Mouse (Mus musculus) forebrain, embryonic 14.5 days (tissue): ENCODE measurements around the gene Gm49388. TPM values are rescaled to one million over a fixed set of nuclear protein-coding genes. Genes with fewer than 3 reads are reported as not detected.

Experiments
- ATAC-seq: fragments of 200-750 bp; cut with Nextera tagmentation; 2 replicates; pipeline ENCODE4 v1.8.0; 2017; ENCODE audit warnings: mild to moderate bottlenecking, moderate library complexity
- DNase-seq: peaks from one replicate; pipeline ENCODE4 v3.0.0-alpha.2; 2015; ENCODE audit warnings: low spot score
- H3K27ac ChIP-seq: fragments of 300-500 bp; sonication (generic); 2 replicates; pipeline ENCODE4 v1.5.1; 2014; ENCODE audit warnings: low read depth, mild to moderate bottlenecking, control low read depth, low read length, moderate library complexity
- H3K27me3 ChIP-seq: fragments of 300-500 bp; sonication (generic); replicated peaks from 2 replicates; pipeline ENCODE4 v1.6.1; 2014; ENCODE audit warnings: low read length, control low read depth, mixed read lengths; ENCODE audit not compliant: control insufficient read depth, insufficient read depth
- H3K36me3 ChIP-seq: fragments of 300-500 bp; sonication (generic); 2 replicates; pipeline ENCODE4 v1.6.1; 2014; ENCODE audit warnings: low read length, control low read depth; ENCODE audit not compliant: control insufficient read depth, insufficient read depth
- H3K4me1 ChIP-seq: fragments of 300-500 bp; sonication (generic); 2 replicates; pipeline ENCODE4 v1.6.1; 2014; ENCODE audit warnings: antibody characterized with exemption, low read length, control low read depth; ENCODE audit not compliant: control insufficient read depth, insufficient read depth
- H3K4me2 ChIP-seq: fragments of 300-500 bp; sonication (generic); 2 replicates; pipeline ENCODE4 v1.6.1; 2014; ENCODE audit warnings: mild to moderate bottlenecking, control low read depth, low read length
- H3K4me3 ChIP-seq: fragments of 300-500 bp; sonication (generic); 2 replicates; pipeline ENCODE4 v1.5.1; 2014; ENCODE audit warnings: low read depth, low read length, control low read depth
- H3K9ac ChIP-seq: fragments of 300-500 bp; sonication (generic); 2 replicates; pipeline ENCODE4 v1.6.1; 2014; ENCODE audit warnings: mild to moderate bottlenecking, low read length, control low read depth, moderate library complexity
- H3K9me3 ChIP-seq: fragments of 300-500 bp; sonication (generic); replicated peaks from 2 replicates; pipeline ENCODE4 v1.6.1; 2016; ENCODE audit warnings: low read length, control low read depth, mixed read lengths; ENCODE audit not compliant: control insufficient read depth
- WGBS: fragments of 180-500 bp; shearing (Covaris S2); extraction: QIAGEN DNeasy Blood & Tissue Kit; methylation state at CpG from one replicate; pipeline ENCODE4 v1.1.7; 2014; 5-methylcytosine and 5-hydroxymethylcytosine counted together
- polyA plus RNA-seq: library from polyadenylated mRNA; unstranded; fragments of >200 nt; fragmentation: Nextera tagmentation; extraction: Ambion mirVana; gene quantifications from 2 replicates; pipeline ENCODE4 v1.2.1, GENCODE M21; 2014

Gm49388 gene
- not detected in 2 replicates for polyA plus RNA-seq

DNA sequence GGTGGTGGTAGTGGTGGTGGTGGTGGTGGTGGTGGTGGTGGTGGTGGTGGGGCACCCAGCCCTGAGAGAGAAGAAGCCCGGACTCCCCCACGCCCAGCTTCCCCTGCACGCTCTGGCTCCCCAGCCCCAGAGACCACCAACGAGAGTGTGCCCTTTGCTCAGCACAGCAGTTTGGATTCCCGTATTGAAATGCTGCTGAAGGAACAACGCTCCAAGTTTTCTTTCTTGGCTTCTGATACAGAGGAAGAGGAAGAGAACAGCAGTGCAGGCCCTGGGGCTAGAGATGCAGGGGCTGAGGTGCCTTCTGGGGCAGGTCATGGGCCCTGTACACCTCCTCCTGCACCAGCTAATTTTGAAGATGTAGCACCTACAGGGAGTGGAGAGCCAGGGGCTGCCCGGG is at the start of gene Gm49388:
Gene Gm49388, plus strand, starts transcription at position 301 of the 400 bp plus-strand sequence.
- WGBS, result 89% methylated on average over 7 of the region's 7 CpGs
- H3K4me1 ChIP-seq, result no peaks in the 10 kb centered on the region
- no peak for DNase-seq
- ATAC-seq, result no peak
- no peak within 1 kb of the TSS for H3K9ac ChIP-seq
- H3K9me3 ChIP-seq, result no peaks in the 10 kb centered on the region
- no peak within 1 kb of the TSS for H3K4me3 ChIP-seq
- no peak within 1 kb of the TSS for H3K27ac ChIP-seq
- peaks cover 97% of the 10 kb centered on the region for H3K36me3 ChIP-seq
- H3K27me3 ChIP-seq, result no peaks in the 10 kb centered on the region
- H3K4me2 ChIP-seq, result no peak within 1 kb of the TSS

DNA sequence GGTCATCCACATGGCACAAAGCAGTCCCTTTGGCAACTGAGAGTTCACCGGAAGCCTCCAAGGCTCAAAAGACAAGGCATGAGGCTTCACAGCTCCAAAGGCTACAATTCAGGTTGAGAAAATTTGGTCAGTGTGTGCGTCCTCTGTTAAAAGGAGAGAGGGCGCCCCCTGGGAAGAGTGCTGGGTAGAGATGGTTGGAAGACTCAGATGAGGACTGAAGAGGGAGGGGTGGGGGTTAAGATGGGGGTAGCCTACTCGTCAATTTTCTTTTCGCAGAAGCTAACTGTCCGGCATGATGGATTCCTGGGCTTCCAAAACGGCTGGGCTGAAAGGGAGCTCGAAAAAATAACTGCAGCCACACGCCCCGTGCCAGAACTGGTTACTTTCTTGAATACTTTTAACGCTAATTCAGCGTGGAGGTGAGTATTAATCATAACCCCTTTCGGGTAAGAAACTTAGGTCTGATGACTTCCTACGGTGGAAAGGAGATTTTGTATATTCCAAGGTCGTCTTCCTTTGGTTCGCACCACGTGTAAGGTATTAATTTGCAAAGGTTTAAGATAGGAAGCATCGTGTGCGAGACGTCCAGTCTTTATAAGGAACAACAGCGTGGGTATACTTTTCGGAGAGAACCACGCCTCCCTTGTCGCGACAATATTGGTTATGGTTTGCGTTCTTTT is 40.9 kb upstream of the Gm49388 start, which contains the start of gene Fbxl19:
Gene Fbxl19, plus strand, starts transcription at position 178 of the 680 bp plus-strand sequence.
- Histone ChIP-seq H3K9me3 (no peaks in the 10 kb centered on the region), H3K4me2 (peak within 1 kb of the TSS; percentile 89), H3K9ac (peak within 1 kb of the TSS; percentile 65), H3K4me3 (peak within 1 kb of the TSS; percentile 87), H3K36me3 (peaks cover 17% of the 10 kb centered on the region), H3K27me3 (no peaks in the 10 kb centered on the region), H3K4me1 (peaks cover 11% of the 10 kb centered on the region; the same call in 1 of the 2 replicates), H3K27ac (peak within 1 kb of the TSS; percentile 93)
- DNase-seq, result peak; percentile 80
- no peak for ATAC-seq
- under 1% methylated on average over 26 of the region's 26 CpGs for WGBS

- Histone ChIP-seq H3K4me1 (peaks cover 11% of the 10 kb centered on the region; the same call in 1 of the 2 replicates), H3K4me2 (peak overlapping the region; percentile 89), H3K9ac (peak overlapping the region; percentile 65), H3K4me3 (peak overlapping the region; percentile 87), H3K36me3 (peaks cover 24% of the 10 kb centered on the region), H3K9me3 (no peaks in the 10 kb centered on the region), H3K27me3 (no peaks in the 10 kb centered on the region), H3K27ac (peak overlapping the region; percentile 93)
- peak; percentile 100 for DNase-seq
- peak; percentile 88 for ATAC-seq
- WGBS, result 1% methylated on average over 19 of the region's 19 CpGs
Measured at GRCm38 (mm10) chr7:127745251-127745651, 40.2 kb upstream of the Gm49388 start.

GRCm38 (mm10) chr7:127745652-127746493 is 39.5 kb upstream of the Gm49388 start:
- Histone ChIP-seq H3K9me3 (no peaks in the 10 kb centered on the region), H3K4me2 (peak overlapping the region; percentile 89), H3K27me3 (no peaks in the 10 kb centered on the region), H3K36me3 (peaks cover 31% of the 10 kb centered on the region), H3K4me1 (peaks cover 11% of the 10 kb centered on the region; the same call in 1 of the 2 replicates), H3K9ac (peak overlapping the region; percentile 91), H3K27ac (peak overlapping the region; percentile 93), H3K4me3 (peak overlapping the region; percentile 87)
- peak; percentile 87 for ATAC-seq
- WGBS, result 0% methylated on average over 39 of the region's 39 CpGs
- peak; percentile 100 for DNase-seq

GRCm38 (mm10) chr7:127746494-127747491 is 38.6 kb upstream of the Gm49388 start:
- DNase-seq (peak; percentile 27), ATAC-seq (peak; percentile 0; the same call in 1 of the 2 replicates)

GRCm38 (mm10) chr7:127747559-127748234 is 37.7 kb upstream of the Gm49388 start:
- H3K4me3 ChIP-seq, result peak overlapping the region; percentile 87
- ATAC-seq, result no peak
- no peaks in the 10 kb centered on the region for H3K9me3 ChIP-seq
- WGBS, result 32% methylated on average over 6 of the region's 6 CpGs
- H3K4me2 ChIP-seq, result peak overlapping the region; percentile 89
- peak overlapping the region; percentile 84; the same call in 1 of the 2 replicates for H3K27ac ChIP-seq
- H3K36me3 ChIP-seq, result peaks cover 49% of the 10 kb centered on the region
- peak overlapping the region; percentile 91 for H3K9ac ChIP-seq
- no peaks in the 10 kb centered on the region for H3K27me3 ChIP-seq
- no peak for DNase-seq
- H3K4me1 ChIP-seq, result peaks cover 11% of the 10 kb centered on the region; the same call in 1 of the 2 replicates

More at GRCm38 (mm10) chr7:127746494-127747491, 38.6 kb upstream of the Gm49388 start:
- WGBS, result under 1% methylated on average over 28 of the region's 62 CpGs
- H3K36me3 ChIP-seq, result peaks cover 40% of the 10 kb centered on the region
- no peaks in the 10 kb centered on the region for H3K9me3 ChIP-seq
- H3K27ac ChIP-seq, result peak overlapping the region; percentile 84
- H3K4me3 ChIP-seq, result peak overlapping the region; percentile 87
- H3K4me1 ChIP-seq, result peaks cover 11% of the 10 kb centered on the region; the same call in 1 of the 2 replicates
- H3K4me2 ChIP-seq, result peak overlapping the region; percentile 89
- H3K9ac ChIP-seq, result peak overlapping the region; percentile 91
- H3K27me3 ChIP-seq, result no peaks in the 10 kb centered on the region

DNA sequence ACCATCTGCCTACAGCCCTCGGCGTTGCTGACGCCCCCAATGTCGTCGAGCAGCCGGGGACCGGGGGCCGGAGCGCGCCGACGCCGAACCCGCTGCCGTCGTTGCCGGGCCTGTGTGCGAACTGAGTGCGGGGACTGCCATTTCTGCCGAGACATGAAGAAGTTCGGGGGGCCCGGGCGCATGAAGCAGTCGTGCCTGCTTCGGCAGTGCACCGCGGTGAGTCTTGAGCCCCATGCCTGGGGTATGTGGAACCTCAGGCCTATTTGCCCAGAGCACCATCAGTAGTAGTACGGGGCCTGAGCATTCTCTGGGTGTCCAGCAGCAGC is 37.2 kb upstream of the Gm49388 start:
- H3K9me3 ChIP-seq, result no peaks in the 10 kb centered on the region
- H3K9ac ChIP-seq, result no peak overlapping the region
- no peaks in the 10 kb centered on the region for H3K27me3 ChIP-seq
- H3K36me3 ChIP-seq, result peaks cover 54% of the 10 kb centered on the region
- no peak overlapping the region for H3K27ac ChIP-seq
- ATAC-seq (no peak), DNase-seq (no peak)
- no peak overlapping the region for H3K4me3 ChIP-seq
- peak overlapping the region; percentile 89; the same call in 1 of the 2 replicates for H3K4me2 ChIP-seq
- WGBS, result 94% methylated on average over 28 of the region's 28 CpGs
- H3K4me1 ChIP-seq, result peaks cover 11% of the 10 kb centered on the region; the same call in 1 of the 2 replicates
